Mouse (Mus musculus): ENCODE data around the gene Ppm1b.
"Not testable (repeated sequence)": the region's sequence is repeated elsewhere in the genome, so short reads cannot be mapped to it uniquely, and the experiment has no call there.

The Ppm1b gene

DNA sequence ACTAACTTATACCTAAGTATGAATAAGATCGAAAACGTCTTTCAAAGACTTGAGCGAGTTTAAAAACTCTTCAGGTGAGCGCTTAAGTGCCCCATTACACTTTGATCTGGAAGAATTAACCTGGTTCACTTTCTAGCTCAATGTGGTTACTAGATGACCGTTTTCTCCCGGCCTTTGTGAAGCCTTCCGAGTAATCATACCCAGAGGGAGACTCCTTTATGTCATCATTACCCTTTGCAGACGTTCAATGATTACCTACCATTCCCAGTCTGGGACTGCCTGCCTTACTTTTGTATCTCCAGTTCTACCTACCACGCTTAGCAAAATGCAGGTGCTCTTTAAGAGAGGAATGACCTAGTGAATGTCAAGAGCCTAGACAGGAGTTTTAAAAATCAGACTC, at the start of gene Ppm1b:
TSS of gene Ppm1b (plus strand) at position 301 of the 400 bp plus-strand sequence.
- no peak for DNase-seq (ENCODE audit: low read depth, low spot score)

DNA sequence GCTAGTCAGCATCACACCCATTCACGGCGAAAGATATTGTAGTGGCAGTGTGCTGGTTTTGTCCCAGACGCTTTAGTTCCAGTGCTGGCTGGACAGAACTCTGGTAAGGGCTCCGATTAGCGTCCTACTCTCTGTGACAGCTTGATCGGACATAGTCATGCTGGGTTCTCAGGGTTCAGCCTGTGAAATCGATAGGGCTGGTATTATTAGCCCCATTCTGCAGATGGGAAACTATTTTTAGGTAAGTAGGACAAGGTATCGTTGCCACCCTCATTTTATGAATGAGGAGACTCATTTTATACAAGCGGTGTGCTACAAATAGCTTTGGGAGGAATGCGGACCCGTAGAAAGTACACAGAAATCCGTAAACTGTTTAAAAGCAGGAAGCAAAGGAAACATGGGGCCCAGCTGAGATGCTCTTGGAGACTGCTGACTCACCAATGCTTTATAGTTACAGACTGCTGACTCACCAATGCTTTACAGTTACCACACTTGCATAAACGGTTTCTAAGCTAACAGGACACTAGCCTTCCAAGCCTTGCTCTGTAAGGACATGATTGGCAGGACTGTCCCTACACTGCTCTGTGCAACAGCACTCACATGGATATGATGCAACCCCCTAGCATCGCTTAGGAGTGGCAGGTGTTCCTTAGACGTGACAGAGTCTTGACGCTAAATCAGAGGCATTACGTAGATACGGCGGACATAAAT, 34.7 kb upstream of the Ppm1b start:
- DNase-seq (ENCODE audit: low read depth, low spot score): no peak

DNA sequence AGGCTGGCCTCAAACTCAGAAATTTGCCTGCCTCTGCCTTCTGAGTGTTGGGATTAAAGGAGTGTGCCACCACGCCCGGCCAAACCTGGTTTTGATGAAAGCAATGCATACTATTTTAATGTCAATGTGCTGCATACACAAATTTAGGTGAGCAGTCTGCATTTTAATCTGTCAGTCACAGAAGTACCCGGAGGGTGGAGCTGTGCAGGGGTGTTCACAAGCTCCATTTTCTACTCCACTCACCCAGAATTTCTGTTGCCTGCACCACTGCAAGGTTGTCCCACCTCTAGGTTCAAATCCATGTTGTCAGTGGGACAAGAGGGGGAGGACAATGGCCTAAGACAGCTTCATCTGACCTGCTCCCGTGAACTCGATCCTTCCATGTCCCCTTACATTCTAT, 31.8 kb upstream of the Ppm1b start:
- DNase-seq (ENCODE audit: low read depth, low spot score): no peak

DNA sequence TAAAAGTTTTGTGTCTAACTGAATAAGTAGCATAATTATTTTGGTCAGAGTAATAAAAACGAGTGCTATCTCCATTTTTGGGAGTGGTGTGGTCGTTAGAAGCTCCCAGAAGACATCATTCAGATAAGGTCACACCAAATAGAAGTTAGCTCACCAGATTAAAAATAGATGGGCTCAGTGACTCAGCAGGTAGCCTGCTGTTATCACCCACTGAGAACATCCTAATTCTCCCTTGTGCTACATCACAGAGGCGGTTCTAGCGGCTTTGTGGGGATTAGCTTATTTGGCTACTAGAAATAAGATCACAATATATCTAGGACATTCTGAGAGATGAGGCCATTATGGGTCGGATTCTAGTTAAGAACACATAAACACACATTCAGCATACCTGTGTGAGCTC, 30.3 kb upstream of the Ppm1b start:
- no peak for DNase-seq (ENCODE audit: low read depth, low spot score)

DNA sequence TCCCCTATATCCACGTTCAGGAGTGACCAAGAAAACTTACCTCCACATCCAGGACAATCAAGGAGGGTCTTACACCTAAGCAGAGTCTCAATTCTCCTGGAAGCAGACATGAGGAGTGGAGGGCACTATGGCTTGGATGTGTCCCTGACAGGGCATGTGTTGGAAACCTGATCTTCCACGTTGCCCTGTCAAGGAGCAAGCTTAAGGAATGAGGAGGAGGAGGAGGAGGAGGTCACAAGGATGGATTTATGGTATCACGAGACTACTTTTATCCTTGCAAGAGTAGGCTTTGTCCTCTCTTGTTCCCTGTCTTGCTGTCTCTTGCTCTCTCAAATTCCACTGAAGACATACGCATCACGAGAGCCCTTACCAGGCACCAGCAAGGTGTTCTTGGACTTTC, 29.0 kb upstream of the Ppm1b start:
- no peak for DNase-seq (ENCODE audit: low read depth, low spot score)

DNA sequence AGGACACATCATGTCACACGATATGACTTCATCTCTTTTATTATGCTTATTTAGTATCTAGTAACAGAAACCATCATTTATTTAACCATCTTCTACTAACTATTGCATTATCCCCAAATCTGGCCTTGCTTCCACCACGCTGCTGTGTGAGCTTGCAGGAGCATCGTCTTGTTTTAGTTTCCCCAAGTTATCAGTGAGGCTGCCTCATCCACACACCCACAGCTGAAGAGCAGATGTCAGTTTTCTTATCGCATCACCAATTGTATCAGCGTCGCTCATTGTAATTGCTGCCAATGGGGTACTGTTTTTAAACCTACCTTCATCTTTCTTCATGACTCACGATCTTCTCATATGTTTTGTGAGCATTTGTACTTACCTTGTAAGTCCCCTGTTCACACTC, 23.6 kb upstream of the Ppm1b start:
- DNase-seq (ENCODE audit: low read depth, low spot score): no peak

DNA sequence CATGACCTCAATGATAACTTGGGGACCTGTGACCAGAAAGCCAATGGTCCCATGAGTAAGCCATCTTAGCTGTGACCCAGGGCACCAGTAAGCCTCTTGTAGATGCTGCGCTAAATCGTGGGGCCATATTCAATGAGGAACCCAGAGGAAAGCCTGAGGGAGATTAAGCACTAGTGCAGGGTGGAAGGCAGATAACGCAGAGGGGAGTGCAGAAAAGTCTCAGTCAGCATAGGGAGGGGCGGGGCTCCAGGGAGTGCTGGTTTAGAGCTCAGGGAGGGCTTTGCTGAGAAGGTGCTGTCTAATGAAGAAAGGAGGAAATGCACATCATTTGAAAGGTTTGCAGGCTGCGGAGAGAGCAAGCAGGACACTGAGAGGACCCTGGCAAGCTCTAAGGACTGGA, 22.6 kb upstream of the Ppm1b start:
- DNase-seq (ENCODE audit: low read depth, low spot score): no peak

DNA sequence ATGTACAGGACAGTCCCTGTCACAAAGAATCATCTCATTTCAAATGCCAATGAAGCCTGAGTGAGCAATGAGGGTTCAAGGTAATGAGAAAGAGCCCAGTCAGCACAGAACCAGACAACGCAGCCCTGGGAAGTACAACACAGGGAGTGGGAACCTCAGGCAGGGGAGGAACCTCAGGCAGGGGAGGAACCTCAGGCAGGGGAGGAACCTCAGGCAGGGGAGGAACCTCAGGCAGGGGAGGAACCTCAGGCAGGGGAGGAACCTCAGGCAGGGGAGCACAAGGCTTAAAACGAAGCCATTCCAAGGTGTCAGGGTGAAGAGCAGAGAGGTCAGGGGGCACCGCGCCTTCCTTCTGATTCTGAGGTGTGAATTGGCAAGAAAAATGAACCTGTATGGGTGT, 20.9 kb upstream of the Ppm1b start:
- not testable (repeated sequence) for DNase-seq (ENCODE audit: low read depth, low spot score)

DNA sequence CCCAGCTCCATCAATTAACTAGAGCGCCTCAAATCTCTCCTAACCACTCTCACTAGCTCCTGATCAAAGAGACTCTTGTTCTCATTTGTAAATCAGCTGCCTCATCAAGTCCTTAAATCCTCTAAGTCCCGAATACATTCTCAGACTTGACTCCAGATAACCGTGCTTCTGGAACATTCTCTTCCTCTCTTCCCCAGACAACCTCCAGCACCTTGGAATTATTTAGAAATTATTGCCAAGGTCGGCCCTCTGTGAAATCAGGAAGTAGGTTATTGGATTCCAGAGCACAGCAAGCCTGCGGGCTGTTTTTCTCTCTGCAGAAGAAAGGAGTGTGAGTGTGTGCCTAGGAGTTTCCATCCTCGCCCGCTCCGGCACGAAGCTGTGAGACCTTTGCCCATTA, 20.2 kb upstream of the Ppm1b start:
- DNase-seq (ENCODE audit: low read depth, low spot score): no peak

DNA sequence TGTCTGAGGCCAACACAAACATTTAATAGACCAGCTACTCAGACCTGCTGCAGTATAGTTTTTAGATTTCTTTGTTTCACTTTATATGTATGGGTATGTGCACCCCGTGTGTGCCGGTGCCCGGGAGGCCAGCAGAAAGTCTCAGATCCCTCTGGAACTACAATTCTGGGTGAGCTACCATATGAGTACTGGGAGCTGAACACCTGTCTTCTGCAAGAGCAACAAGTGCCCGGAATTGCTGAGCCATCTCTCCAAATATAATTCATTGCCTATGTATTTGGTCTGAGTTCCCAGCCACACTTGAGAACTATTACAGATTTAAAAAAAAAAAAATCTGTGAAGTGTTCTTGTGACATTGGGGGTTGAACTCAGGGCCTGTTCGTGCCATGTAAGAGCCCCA, 19.7 kb upstream of the Ppm1b start:
- no peak for DNase-seq (ENCODE audit: low read depth, low spot score)

DNA sequence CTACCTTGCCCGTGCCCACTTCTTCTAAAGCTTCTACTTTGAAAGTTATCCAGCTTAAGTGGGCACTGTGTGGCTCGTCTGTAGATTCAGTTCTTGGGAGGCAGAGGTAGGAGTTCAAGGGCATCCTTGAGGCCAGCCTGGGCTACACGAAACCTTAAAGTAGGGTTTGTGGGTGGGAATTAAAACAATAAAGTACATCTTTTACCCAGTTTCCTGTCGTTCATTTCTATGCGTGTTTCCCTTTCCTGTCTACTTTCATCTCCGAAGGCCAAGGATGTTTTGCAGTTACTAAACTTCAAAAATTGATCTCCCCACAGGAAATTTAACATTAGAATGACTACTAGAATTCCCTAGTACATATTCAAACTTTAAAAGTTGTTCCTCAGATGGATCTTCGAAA, 19.3 kb upstream of the Ppm1b start:
- DNase-seq (ENCODE audit: low read depth, low spot score): no peak

DNA sequence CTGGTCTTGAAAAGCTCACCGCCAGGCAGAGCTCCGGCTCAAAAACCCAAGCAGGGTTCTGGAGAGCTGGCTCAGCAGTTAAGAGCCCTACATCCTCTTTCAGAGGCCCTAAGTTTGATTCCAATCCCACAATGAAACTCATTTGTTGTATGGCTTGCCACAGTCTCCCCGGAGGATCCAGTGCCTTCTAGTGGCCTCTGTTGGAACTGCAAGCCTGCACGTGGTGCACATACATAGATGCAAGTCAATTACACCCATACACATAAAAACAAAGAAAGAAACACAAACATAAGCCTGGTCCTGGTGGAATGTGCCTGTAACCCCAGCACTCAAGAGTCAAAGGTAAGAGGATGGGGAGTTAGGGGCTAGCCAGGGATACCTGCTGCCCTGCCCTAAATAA, 18.3 kb upstream of the Ppm1b start:
- DNase-seq (ENCODE audit: low read depth, low spot score): no peak

DNA sequence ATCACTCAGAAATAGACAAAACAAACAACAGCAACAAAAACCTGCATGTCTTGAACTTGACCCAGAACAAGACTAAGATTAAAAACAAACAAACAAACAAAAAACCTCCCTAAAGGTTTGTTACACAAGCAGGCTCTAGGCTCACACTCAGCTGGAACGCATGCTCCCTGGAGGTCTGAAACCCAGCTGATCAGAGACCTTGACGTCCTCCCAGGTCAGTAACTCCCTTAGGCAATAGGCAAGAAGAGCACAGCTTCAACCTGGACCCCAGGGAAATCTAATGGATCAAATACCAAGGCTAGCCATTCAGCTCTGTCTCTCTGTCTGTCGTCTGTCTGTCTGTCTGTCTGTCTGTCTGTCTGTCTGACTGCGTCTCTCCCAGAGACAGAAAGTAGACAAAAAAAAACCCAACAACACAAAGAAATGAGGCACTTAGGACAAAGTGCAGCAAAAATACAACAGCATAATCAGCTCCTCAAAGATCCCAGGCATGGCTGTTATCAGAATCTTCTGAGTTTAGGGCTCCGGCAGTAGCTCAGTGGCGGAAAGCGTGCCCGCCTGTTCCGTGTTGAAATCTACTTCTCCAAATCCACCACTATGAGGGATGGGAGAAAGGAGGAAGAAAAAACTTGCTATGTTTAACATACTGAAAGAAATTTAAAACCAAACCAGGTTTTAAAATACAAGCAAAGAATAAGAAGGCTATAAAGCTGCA, 16.4 kb upstream of the Ppm1b start:
- no peak for DNase-seq (ENCODE audit: low read depth, low spot score)

DNA sequence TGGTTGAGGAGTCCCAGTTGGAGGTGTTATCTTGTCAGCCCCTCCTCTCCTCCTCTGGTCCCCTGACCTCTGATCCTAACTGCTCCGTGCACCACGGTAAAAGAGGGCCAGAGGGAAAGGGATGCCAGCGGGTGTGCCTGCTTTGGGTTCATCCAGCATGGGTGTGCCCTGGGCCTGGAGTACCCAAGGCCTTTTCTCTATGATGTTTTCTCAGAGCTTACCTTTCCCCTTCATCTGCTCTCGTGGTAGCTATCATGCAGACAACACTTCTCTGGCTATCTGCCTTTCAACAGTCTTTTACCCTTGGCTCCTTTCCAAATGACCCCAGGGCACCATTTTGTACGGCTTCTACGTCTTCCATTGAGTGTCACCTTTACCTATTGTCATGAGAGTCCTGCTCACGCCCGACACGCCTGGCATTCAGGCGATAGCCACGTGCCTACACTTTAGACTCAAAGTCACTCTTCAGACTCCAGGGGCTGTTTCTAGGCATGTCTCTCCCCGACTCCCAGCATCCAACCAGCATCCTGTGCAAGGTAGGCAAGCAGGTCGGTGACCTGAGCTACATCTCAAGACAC, 15.2 kb upstream of the Ppm1b start:
- DNase-seq (ENCODE audit: low read depth, low spot score): no peak

DNA sequence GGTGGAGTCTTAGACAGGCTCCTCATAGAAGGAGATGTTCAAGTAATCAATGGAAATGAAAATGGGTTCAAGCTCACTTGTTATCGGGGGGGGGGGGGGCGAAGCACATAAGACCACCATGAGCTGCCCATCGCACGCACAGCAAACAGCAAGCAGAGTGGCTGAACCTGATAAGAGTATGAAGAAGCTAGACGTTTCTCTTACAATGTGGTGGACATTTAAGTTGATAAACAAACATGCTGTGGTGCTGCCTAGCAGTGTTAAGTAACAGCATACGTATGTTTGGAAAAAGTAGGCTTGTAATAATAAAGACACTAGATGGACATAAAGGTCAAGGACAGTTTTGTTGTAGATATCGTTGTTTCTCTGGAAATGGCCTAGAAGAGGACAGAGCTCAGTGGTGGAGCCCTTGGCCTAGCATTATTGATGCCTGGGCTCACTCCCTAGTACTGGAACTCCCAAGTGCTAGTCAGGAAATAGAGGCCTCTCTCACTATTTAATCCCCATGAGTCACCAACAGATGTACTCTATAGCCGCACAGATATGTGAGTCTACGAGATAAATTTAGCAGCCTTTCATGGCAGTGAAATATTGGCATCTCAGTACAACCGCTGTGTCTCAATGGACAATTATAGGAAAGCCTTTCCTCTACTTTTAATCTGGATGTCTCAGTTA, 14.0 kb upstream of the Ppm1b start:
- no peak for DNase-seq (ENCODE audit: low read depth, low spot score)

DNA sequence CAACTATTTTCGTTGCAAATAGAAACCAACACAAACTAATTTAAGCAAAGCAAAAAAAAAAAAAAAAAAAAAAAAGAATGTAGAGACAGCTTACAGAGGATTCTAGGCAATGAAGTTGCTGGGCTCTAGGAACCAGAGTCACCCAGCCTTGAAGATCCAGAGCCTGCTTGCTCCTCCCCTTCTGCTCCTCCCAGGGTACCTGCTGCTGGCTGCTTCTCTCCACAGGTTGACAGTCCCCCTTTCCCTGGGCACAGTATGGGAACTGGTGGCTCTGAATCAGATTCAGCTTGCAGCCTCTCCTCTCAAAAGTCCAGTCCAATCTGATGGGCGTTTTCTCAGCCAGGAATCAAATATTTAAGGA, 13.5 kb upstream of the Ppm1b start:
- no peak for DNase-seq (ENCODE audit: low read depth, low spot score)

DNA sequence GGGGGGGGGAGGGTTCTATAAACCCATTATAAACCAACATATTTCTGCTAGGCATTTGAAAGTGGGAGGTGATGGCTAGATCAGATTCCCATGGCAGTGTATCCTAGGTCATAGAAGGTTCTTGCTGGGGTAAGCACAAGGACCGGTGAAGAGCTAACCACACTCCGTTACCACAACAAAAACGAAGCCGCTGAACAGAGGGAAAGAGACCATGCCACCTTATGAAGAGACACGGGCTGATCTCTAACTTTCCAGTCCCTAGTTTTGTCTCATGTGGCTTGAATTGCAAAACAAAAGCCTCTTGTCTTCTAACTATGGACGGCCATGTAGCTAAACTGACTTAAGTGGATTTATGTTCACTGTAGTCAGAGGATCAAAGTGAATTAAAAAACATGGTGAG, 12.2 kb upstream of the Ppm1b start:
- no peak for DNase-seq (ENCODE audit: low read depth, low spot score)

DNA sequence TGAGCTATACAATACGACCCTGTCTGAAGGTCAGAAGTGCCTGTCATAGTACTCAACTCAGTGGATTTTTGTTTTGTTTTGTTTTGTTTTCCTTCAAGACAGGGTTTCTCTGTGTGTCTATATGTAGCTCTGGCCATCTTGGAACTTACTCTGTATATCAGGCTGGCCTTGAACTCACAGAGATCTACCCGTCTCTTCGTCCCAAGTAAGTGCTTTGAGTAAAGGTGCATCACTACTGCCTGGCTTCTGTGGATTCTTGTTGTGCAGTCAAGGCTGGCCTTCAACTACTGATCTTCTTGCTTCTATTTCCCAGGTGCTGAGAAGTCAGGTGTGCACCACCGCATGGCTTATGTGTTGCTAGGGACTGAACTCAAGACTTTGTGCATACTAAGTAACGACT, 4.0 kb upstream of the Ppm1b start:
- DNase-seq (ENCODE audit: low read depth, low spot score): no peak

DNA sequence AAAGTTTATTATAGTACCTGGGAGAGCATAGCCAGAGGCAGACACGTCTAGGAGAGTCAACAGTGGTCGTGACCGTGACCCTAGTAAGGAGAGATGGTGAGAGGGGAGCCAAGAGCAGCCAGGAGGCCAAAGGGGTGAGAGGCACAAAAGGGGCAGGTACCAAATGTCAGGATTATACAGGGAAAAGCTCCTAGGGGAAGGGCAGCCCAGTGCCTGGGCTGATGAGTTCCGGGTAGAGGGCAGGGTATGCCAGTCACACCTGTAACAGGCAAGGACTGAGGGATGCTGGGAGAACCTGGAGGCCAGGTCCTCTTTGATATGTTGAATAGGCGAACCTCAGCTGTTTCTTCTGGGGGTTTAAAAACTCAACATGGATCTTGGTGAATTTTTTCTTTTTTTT, 2.8 kb upstream of the Ppm1b start:
- no peak for DNase-seq (ENCODE audit: low read depth, low spot score)

DNA sequence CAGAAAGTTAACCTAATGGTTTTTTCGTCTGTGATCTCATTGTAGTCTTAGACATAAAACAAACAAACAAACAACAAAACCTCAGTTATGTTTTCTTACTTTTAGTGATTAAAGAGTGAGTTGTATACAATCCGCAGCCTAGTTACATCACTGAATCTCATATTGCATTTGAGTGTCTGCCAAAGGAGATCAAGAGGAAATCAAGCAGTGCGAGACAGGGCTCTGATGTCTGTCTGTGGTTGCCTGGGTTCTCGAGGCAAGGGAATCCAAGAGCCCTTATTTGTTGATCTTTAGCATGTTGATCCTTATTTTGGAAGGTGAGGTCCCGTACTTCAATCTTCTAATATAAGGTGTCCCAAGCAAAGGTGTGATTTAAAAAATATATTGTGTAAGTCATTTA, 1.7 kb upstream of the Ppm1b start:
- DNase-seq (ENCODE audit: low read depth, low spot score): no peak

DNA sequence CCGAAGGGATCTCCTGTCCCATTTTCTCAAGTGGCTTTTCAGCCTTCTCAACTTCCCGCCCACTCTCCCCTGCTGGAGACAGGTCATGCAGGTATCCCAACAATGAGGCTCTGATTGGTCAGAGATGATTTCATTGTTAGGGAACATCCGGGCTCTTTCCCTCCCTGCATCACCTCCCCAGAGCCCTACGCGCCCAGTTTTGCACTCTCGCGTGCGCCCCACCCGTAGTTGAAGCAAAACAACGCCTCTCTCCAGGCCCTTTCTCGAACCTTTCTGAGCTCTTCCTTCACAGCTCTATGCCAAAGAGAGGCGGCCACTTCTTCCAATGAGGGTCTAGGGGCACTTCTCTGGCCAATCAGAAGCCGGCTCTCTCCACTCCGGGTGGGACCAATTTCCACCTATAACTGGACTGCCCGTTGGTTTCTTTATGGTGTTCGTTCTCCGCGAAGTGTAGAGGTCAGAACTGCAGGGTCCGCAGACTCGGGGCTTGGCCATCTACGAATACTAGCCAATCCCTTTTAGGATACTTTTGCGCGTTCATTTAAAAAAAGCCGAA, 468 bp downstream of the Ppm1b start:
- peak; percentile 92 for DNase-seq (ENCODE audit: low read depth, low spot score)

DNA sequence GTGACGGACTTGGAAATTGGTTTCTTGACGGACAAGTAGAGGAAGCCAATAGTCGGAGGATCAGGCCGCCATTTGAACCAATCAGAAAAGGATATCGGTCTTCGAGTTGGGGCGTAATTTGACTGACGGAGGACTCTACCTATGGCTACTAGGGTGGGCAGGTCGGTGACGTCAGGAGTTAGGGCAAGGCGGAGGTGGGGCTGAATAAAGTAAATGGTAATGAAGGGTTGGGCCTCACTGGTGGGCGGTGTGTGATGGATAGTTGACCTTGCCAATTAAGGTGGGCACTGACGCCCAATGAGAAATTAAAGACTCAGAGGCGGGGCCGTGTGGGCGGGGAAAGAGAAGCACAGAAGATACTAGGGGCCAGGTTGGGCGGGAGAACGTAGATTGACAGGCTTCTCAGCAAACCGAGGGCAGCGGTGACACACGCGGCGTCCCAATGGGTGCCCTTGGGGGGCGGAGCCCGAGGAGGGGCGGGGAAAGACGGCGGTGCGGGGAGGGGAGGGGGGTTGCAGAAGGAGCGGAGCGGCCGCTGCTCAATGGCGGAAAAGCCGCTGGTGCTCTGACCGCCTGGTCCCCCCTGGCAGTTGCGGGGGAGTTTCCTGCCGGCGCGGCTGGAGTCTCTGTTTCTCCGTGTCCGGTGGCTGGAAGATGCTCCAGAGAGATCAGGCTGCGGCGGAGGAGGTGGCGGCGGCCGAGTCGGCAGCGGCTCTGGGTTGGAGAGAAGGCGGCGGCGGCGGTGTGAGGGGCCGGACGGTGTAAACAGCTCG, 1.1 kb downstream of the Ppm1b start:
- peak; percentile 99 for DNase-seq (ENCODE audit: low read depth, low spot score)
